Mouse (Mus musculus): ENCODE measurements around the gene Iqsec3. TPM values are rescaled to one million over a fixed set of nuclear protein-coding genes. Genes with fewer than 3 reads are reported as not detected.

The Iqsec3 gene
- polyA plus RNA-seq, 1 experiment from 2014 or later: 0.21 TPM

- ATAC-seq (ENCODE audit: insufficient read depth, low FRiP score): no peak
- 5% methylated on average over 27 of the region's 28 CpGs for WGBS
- Histone ChIP-seq H3K4me2 (ENCODE audit: low read depth, low read length) (peak overlapping the region; percentile 38; the same call in 1 of the 2 replicates), H3K27ac (ENCODE audit: low read length) (no peak overlapping the region), H3K9me3 (replicated peaks; ENCODE audit: control insufficient read depth, low read length) (no peaks in the 10 kb centered on the region), H3K4me1 (ENCODE audit: control insufficient read depth, insufficient read depth, low read length) (no peaks in the 10 kb centered on the region), H3K27me3 (ENCODE audit: control insufficient read depth, insufficient read depth, low read length) (no peaks in the 10 kb centered on the region), H3K4me3 (replicated peaks; ENCODE audit: low read length) (0 out of 2 replicates have a peak overlapping the region, but pooled peaks have one; percentile 5), H3K36me3 (ENCODE audit: control insufficient read depth, insufficient read depth, low read length) (no peaks in the 10 kb centered on the region), H3K9ac (ENCODE audit: low read length) (no peak overlapping the region)
Observed at GRCm38 (mm10) chr6:121462628-121463340, 10.7 kb downstream of the Iqsec3 start.

GRCm38 (mm10) chr6:121457381-121457780 is 16.1 kb downstream of the Iqsec3 start:
- H3K4me3 ChIP-seq (replicated peaks; ENCODE audit: low read length): no peak overlapping the region
- no peaks in the 10 kb centered on the region for H3K4me1 ChIP-seq (ENCODE audit: control insufficient read depth, insufficient read depth, low read length)
- H3K36me3 ChIP-seq (ENCODE audit: control insufficient read depth, insufficient read depth, low read length): no peaks in the 10 kb centered on the region
- H3K4me2 ChIP-seq (ENCODE audit: low read depth, low read length): no peak overlapping the region
- no peaks in the 10 kb centered on the region for H3K27me3 ChIP-seq (ENCODE audit: control insufficient read depth, insufficient read depth, low read length)
- 52% methylated on average over 8 of the region's 8 CpGs for WGBS
- no peak for ATAC-seq (ENCODE audit: insufficient read depth, low FRiP score)
- H3K9ac ChIP-seq (ENCODE audit: low read length): no peak overlapping the region
- no peak overlapping the region for H3K27ac ChIP-seq (ENCODE audit: low read length)
- no peaks in the 10 kb centered on the region for H3K9me3 ChIP-seq (replicated peaks; ENCODE audit: control insufficient read depth, low read length)

- no peaks in the 10 kb centered on the region for H3K9me3 ChIP-seq (replicated peaks; ENCODE audit: control insufficient read depth, low read length)
- no peak overlapping the region for H3K9ac ChIP-seq (ENCODE audit: low read length)
- H3K27ac ChIP-seq (ENCODE audit: low read length): no peak overlapping the region
- no peak overlapping the region for H3K4me3 ChIP-seq (replicated peaks; ENCODE audit: low read length)
- WGBS: 78% methylated on average over 3 of the region's 3 CpGs
- no peak for ATAC-seq (ENCODE audit: insufficient read depth, low FRiP score)
- H3K4me1 ChIP-seq (ENCODE audit: control insufficient read depth, insufficient read depth, low read length): no peaks in the 10 kb centered on the region
- no peaks in the 10 kb centered on the region for H3K36me3 ChIP-seq (ENCODE audit: control insufficient read depth, insufficient read depth, low read length)
- H3K4me2 ChIP-seq (ENCODE audit: low read depth, low read length): no peak overlapping the region
- H3K27me3 ChIP-seq (ENCODE audit: control insufficient read depth, insufficient read depth, low read length): no peaks in the 10 kb centered on the region
Observed at GRCm38 (mm10) chr6:121456651-121457050, 16.8 kb downstream of the Iqsec3 start.

- Histone ChIP-seq H3K9ac (ENCODE audit: low read length) (no peak overlapping the region), H3K36me3 (ENCODE audit: control insufficient read depth, insufficient read depth, low read length) (no peaks in the 10 kb centered on the region), H3K4me1 (ENCODE audit: control insufficient read depth, insufficient read depth, low read length) (no peaks in the 10 kb centered on the region), H3K9me3 (replicated peaks; ENCODE audit: control insufficient read depth, low read length) (no peaks in the 10 kb centered on the region), H3K4me3 (replicated peaks; ENCODE audit: low read length) (no peak overlapping the region), H3K27me3 (ENCODE audit: control insufficient read depth, insufficient read depth, low read length) (no peaks in the 10 kb centered on the region), H3K27ac (ENCODE audit: low read length) (no peak overlapping the region), H3K4me2 (ENCODE audit: low read depth, low read length) (no peak overlapping the region)
- no peak for ATAC-seq (ENCODE audit: insufficient read depth, low FRiP score)
- 40% methylated on average over 12 of the region's 12 CpGs for WGBS
Observed at GRCm38 (mm10) chr6:121454549-121455494, 18.7 kb downstream of the Iqsec3 start.

GRCm38 (mm10) chr6:121453776-121454175 is 19.7 kb downstream of the Iqsec3 start:
- Histone ChIP-seq H3K9ac (ENCODE audit: low read length) (no peak overlapping the region), H3K27me3 (ENCODE audit: control insufficient read depth, insufficient read depth, low read length) (no peaks in the 10 kb centered on the region), H3K4me2 (ENCODE audit: low read depth, low read length) (no peak overlapping the region), H3K4me3 (replicated peaks; ENCODE audit: low read length) (no peak overlapping the region), H3K27ac (ENCODE audit: low read length) (no peak overlapping the region), H3K36me3 (ENCODE audit: control insufficient read depth, insufficient read depth, low read length) (no peaks in the 10 kb centered on the region), H3K4me1 (ENCODE audit: control insufficient read depth, insufficient read depth, low read length) (no peaks in the 10 kb centered on the region), H3K9me3 (replicated peaks; ENCODE audit: control insufficient read depth, low read length) (no peaks in the 10 kb centered on the region)
- 57% methylated on average over 7 of the region's 7 CpGs for WGBS
- ATAC-seq (ENCODE audit: insufficient read depth, low FRiP score): no peak

GRCm38 (mm10) chr6:121451703-121452102 is 21.8 kb downstream of the Iqsec3 start:
- Histone ChIP-seq H3K4me3 (replicated peaks; ENCODE audit: low read length) (no peak overlapping the region), H3K36me3 (ENCODE audit: control insufficient read depth, insufficient read depth, low read length) (no peaks in the 10 kb centered on the region)
- WGBS: 90% methylated on average over 3 of the region's 3 CpGs

GRCm38 (mm10) chr6:121440696-121441220 is 32.7 kb downstream of the Iqsec3 start:
- Histone ChIP-seq H3K4me1 (ENCODE audit: control insufficient read depth, insufficient read depth, low read length) (no peaks in the 10 kb centered on the region), H3K27me3 (ENCODE audit: control insufficient read depth, insufficient read depth, low read length) (no peaks in the 10 kb centered on the region), H3K36me3 (ENCODE audit: control insufficient read depth, insufficient read depth, low read length) (no peaks in the 10 kb centered on the region), H3K9me3 (replicated peaks; ENCODE audit: control insufficient read depth, low read length) (no peaks in the 10 kb centered on the region), H3K27ac (ENCODE audit: low read length) (no peak overlapping the region), H3K4me3 (replicated peaks; ENCODE audit: low read length) (no peak overlapping the region), H3K4me2 (ENCODE audit: low read depth, low read length) (no peak overlapping the region), H3K9ac (ENCODE audit: low read length) (no peak overlapping the region)
- no peak for ATAC-seq (ENCODE audit: insufficient read depth, low FRiP score)
- WGBS: 21% methylated on average over 5 of the region's 5 CpGs

More at GRCm38 (mm10) chr6:121451703-121452102, 21.8 kb downstream of the Iqsec3 start:
- no peak overlapping the region for H3K27ac ChIP-seq (ENCODE audit: low read length)
- H3K9me3 ChIP-seq (replicated peaks; ENCODE audit: control insufficient read depth, low read length): no peaks in the 10 kb centered on the region
- no peaks in the 10 kb centered on the region for H3K27me3 ChIP-seq (ENCODE audit: control insufficient read depth, insufficient read depth, low read length)
- no peak for ATAC-seq (ENCODE audit: insufficient read depth, low FRiP score)
- H3K4me1 ChIP-seq (ENCODE audit: control insufficient read depth, insufficient read depth, low read length): no peaks in the 10 kb centered on the region
- no peak overlapping the region for H3K9ac ChIP-seq (ENCODE audit: low read length)
- H3K4me2 ChIP-seq (ENCODE audit: low read depth, low read length): no peak overlapping the region

- H3K36me3 ChIP-seq (ENCODE audit: control insufficient read depth, insufficient read depth, low read length): no peaks in the 10 kb centered on the region
- no peak for ATAC-seq (ENCODE audit: insufficient read depth, low FRiP score)
- H3K4me2 ChIP-seq (ENCODE audit: low read depth, low read length): no peak overlapping the region
- H3K4me3 ChIP-seq (replicated peaks; ENCODE audit: low read length): no peak overlapping the region
- no peak overlapping the region for H3K9ac ChIP-seq (ENCODE audit: low read length)
- 35% methylated on average over 6 of the region's 6 CpGs for WGBS
- H3K9me3 ChIP-seq (replicated peaks; ENCODE audit: control insufficient read depth, low read length): no peaks in the 10 kb centered on the region
- H3K27me3 ChIP-seq (ENCODE audit: control insufficient read depth, insufficient read depth, low read length): no peaks in the 10 kb centered on the region
- no peak overlapping the region for H3K27ac ChIP-seq (ENCODE audit: low read length)
- H3K4me1 ChIP-seq (ENCODE audit: control insufficient read depth, insufficient read depth, low read length): no peaks in the 10 kb centered on the region
Observed at GRCm38 (mm10) chr6:121424830-121425229, 48.6 kb downstream of the Iqsec3 start.

- Histone ChIP-seq H3K4me1 (ENCODE audit: control insufficient read depth, insufficient read depth, low read length) (no peaks in the 10 kb centered on the region), H3K9me3 (replicated peaks; ENCODE audit: control insufficient read depth, low read length) (no peaks in the 10 kb centered on the region), H3K9ac (ENCODE audit: low read length) (no peak overlapping the region), H3K27ac (ENCODE audit: low read length) (no peak overlapping the region), H3K36me3 (ENCODE audit: control insufficient read depth, insufficient read depth, low read length) (no peaks in the 10 kb centered on the region), H3K27me3 (ENCODE audit: control insufficient read depth, insufficient read depth, low read length) (no peaks in the 10 kb centered on the region), H3K4me3 (replicated peaks; ENCODE audit: low read length) (no peak overlapping the region), H3K4me2 (ENCODE audit: low read depth, low read length) (no peak overlapping the region)
- 27% methylated on average over 12 of the region's 12 CpGs for WGBS
- ATAC-seq (ENCODE audit: insufficient read depth, low FRiP score): peak; percentile 44; the same call in 1 of the 2 replicates
Observed at GRCm38 (mm10) chr6:121424403-121424802, 49.1 kb downstream of the Iqsec3 start.
